Mouse (Mus musculus) gastrocnemius, adult 18-20 months (tissue): ENCODE data around the gene Glud1. TPM values are rescaled to one million over a fixed set of nuclear protein-coding genes. Genes with fewer than 3 reads are reported as not detected.

Experiments
- DNase-seq: peaks from one replicate; pipeline ENCODE4 v3.0.0; 2021; ENCODE audit warnings: low spot score
- long read RNA-seq, 2 experiments: library from polyadenylated mRNA; stranded (forward); transcript quantifications; one replicate each; pipeline ENCODE4 v2.0.0; 2021
- total RNA-seq, 2 experiments: library from RNA; stranded (reverse); gene quantifications; 2 replicates each; pipeline ENCODE4 v1.2.3; 2021

The Glud1 gene
- 100 to 1,000 TPM; 117 to 119 TPM for total RNA-seq
- long read RNA-seq, experiment 1, transcript Glud1-201 (13 exons, 3,390 nt), result major isoform, 148 of 167 reads
- long read RNA-seq, experiment 1, partial matches to known transcripts, result 12 of 167 reads
- long read RNA-seq, experiment 1, other reads (novel, unspliced or antisense), result 7 of 167 reads
- long read RNA-seq, experiment 2, transcript Glud1-201 (13 exons, 3,390 nt), result major isoform, 136 of 143 reads
- long read RNA-seq, experiment 2, partial matches to known transcripts, result 5 of 143 reads
- long read RNA-seq, experiment 2, other reads (novel, unspliced or antisense), result 2 of 143 reads

- DNase-seq, result peak; percentile 95
These were observed at the start of gene Glud1, which contains the start of gene Shld2 for GRCm38 (mm10) chr14:34310234-34310965. Gene Glud1 (plus strand): TSS chr14:34310727. Gene Shld2 (minus strand): TSS chr14:34310493.

- no peak for DNase-seq
These were observed 42.5 kb upstream of the Glud1 start for GRCm38 (mm10) chr14:34268046-34268445.

- no peak for DNase-seq
These were observed 37.2 kb upstream of the Glud1 start for GRCm38 (mm10) chr14:34273280-34273679.

DNA sequence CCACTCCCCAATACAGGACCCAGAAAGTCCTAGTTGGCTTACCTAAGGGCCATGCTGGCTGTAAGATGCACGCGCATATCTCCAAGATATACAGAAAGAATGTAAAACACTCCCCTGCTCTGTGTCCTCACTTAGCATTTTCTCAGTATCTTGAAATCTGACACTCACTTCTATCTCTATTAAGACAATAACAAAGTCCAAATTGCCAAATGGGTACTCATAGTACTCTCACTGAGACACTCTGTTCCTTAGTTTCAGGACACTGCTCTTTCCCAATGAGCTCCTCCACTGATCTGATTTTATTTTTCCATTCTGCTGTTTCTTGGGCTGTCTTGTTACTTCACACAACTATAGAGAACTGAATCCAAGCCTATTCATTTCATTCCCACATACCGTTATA is 36.4 kb upstream of the Glud1 start:
- DNase-seq, result no peak

DNA sequence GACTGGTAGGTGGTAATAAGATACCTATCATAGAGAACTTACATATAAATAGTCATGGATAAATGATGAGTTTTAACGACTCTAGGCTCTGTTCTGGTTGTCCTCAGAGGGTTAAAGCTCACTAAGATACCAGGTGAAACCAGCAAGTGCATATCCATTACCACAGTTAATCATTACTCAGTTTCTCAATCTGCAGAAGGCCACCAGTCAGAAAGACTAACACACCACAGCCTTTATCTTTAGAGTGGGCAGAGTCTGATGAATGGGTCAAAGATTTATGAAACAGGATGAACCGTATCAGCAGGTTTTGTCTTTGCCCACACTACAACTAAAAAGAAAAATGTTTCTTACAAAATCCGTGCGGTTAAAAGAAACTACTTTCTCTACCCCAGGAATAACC is 35.3 kb upstream of the Glud1 start:
- DNase-seq, result no peak

- no peak for DNase-seq
These were observed 30.8 kb upstream of the Glud1 start for GRCm38 (mm10) chr14:34279726-34280125.

- no peak for DNase-seq
These were observed 29.7 kb upstream of the Glud1 start for GRCm38 (mm10) chr14:34280798-34281197.

DNA sequence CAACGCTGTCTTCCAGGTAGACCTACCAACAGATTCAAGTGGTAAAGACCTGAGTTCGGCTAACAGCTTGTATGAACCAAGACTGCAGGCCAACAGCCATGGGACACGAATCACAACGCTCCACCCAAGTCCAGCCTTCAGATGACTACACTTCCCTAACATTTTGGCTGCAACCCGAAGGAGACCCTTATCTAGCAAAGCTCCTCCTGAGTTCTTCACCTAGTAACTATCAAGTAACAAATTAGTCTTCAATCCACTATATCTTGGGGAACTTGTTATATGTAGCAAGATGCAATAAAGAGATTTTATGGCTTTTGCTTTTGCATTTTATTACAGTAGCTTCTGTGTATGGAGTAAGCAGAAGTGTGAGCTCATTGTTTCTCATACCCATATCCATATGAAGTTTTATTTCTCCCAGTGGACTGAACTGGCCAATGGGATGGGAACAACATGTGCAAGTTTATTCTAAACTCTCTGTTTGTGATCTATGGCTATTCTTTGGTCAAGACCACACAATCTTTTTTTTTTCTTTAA is 28.7 kb upstream of the Glud1 start:
- DNase-seq, result no peak

DNA sequence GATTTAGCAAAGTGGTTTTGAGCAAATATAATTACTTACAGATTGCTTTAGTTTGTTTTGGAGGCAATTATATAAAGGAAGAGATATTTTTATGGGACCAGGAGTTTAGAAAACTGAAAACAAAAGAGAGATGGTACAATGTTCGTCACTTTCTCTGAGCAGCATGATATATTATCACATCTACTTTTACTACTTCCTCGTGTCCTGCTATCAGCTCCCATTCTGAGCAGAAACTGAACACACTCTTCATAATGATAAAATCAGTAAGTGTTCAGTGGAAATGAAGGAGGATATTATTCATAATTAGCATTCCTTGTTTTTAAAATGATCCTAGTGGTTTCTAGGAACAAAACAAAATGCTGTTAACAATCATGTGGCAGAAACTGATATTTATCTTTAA is 22.1 kb upstream of the Glud1 start:
- DNase-seq, result no peak

GRCm38 (mm10) chr14:34289259-34290015 is 21.1 kb upstream of the Glud1 start:
- DNase-seq, result no peak

GRCm38 (mm10) chr14:34290229-34290628 is 20.3 kb upstream of the Glud1 start:
- no peak for DNase-seq

- no peak for DNase-seq
These were observed 16.9 kb upstream of the Glud1 start for GRCm38 (mm10) chr14:34293641-34294040.

DNA sequence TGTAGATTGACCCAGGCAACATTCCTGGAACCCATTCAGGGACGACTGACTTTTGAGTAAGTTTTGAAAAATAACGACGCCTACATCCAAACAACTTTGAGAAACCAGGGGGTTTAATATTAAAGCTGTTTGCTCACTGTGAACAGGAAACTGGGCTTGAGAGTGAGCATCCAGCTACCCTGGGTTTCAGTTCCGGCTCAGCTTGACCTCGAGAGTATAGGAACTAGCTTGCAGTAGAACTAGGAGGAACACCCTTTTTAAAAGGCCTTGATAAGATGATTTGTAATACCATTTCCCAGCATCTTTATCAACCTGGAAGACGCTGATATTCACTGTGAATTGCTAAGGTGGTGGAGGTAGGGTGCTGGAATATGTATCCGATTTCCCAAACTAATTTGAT is 14.2 kb upstream of the Glud1 start:
- no peak for DNase-seq

GRCm38 (mm10) chr14:34297038-34297437 is 13.5 kb upstream of the Glud1 start:
- no peak for DNase-seq

GRCm38 (mm10) chr14:34297634-34298033 is 12.9 kb upstream of the Glud1 start:
- peak; percentile 56 for DNase-seq

DNA sequence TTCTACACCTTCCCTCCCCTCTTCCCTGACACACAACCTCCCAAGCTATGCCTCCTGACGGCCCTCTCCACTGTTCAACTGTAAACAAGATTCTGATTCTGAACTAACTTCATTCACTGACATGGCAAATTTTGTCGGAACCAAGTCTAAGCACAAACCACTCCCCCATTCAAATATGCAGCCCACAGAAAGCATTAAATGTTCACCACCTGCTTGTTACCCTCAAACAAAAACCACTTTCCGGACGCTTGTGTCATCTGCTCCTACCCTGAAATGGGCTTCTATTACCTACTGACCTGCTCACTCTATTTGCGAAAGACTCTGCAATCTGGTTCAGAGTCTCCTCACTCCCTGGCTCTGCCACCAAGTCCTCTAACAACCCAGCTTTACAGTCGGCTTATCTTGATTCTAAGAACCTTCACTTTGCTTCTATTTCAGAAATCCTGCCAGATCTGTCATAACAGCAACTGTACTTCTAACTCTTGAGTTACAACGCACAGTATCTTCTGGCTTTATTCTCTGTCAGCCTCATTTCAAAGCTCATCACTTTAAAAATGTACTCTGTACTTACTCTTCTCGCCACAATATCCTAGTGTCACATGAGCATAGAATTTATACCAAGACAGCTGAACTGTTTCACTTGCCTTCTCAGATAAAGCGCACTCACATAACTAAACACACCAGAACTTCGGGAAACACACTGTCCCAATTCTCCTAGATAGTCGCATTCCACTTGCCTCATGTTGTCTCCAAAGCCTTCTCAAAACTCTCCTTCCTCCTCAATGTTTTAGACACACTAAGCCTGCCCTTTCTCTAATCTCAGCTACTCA is 11.4 kb upstream of the Glud1 start:
- no peak for DNase-seq

DNA sequence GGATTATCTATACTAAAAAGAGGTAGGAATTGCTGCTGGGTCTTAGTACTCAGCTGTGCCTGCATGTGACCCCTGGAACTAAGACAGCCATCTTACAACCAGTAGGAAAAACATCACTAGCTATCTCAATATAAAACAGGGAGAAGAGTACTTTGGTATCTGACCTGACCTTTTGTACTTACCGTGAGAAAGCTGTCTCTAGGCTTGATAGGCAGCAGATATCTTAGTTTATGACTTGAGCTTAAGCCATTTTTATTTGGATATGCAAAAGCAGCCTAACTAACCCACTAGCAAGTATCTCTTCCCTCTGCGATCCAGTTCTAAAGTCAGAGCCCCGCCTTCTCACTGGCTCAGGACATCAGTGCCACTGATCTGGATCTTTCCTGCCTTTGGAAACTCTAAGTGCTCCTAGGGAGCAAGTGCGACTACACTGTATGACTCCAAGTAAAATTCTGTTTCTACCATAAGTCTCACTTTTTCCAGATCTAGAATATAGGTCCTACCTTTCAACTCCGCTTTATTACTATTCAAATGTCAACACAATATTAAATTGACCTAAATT is 7.8 kb upstream of the Glud1 start:
- DNase-seq, result no peak

GRCm38 (mm10) chr14:34303265-34303680 is 7.3 kb upstream of the Glud1 start:
- DNase-seq, result no peak

GRCm38 (mm10) chr14:34309266-34309665 is 1.3 kb upstream of the Glud1 start:
- no peak for DNase-seq

DNA sequence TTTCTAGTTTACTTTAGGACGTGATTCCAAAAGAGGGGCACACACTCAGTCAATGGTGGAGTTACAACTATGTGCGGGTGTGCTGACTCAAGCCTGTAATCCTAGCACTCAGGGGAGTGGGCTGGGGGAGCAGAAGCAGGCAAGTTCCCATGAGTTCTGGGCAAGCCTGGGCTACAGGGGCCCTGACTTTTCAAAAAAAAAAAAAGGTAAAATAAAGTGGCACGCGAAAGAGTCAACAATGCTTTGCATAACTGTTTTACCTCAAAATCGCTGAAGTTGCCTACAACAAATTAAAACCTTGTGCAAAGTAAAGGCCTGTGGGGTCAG is 657 bp upstream of the Glud1 start:
- DNase-seq, result no peak
